Mouse (Mus musculus) thymus, postnatal 0 days (tissue): ENCODE data around the gene Muc4. TPM values are rescaled to one million over a fixed set of nuclear protein-coding genes. Genes with fewer than 3 reads are reported as not detected.

ENCODE experiments used
- DNase-seq: peaks from one replicate; pipeline ENCODE4 v3.0.0-alpha.2; 2015; ENCODE audit warnings: low spot score
- polyA plus RNA-seq: library from polyadenylated mRNA; unstranded; fragments of >200 nt; fragmentation: Nextera tagmentation; extraction: Ambion mirVana; gene quantifications from 2 replicates; pipeline ENCODE4 v1.2.1, GENCODE M21; 2015

The Muc4 gene
- polyA plus RNA-seq, 1 experiment from 2014 or later: 0.56 TPM

- DNase-seq: no peak
Observed at GRCm38 (mm10) chr16:32726501-32726900, 9.2 kb upstream of the Muc4 start.

GRCm38 (mm10) chr16:32728240-32728639 is 7.4 kb upstream of the Muc4 start:
- no peak for DNase-seq

GRCm38 (mm10) chr16:32728730-32729129 is 7.0 kb upstream of the Muc4 start:
- no peak for DNase-seq

- no peak for DNase-seq
Observed at GRCm38 (mm10) chr16:32733213-32733612, 2.5 kb upstream of the Muc4 start.

- no peak for DNase-seq
Observed at GRCm38 (mm10) chr16:32736022-32736421, 336 bp downstream of the Muc4 start.

DNA sequence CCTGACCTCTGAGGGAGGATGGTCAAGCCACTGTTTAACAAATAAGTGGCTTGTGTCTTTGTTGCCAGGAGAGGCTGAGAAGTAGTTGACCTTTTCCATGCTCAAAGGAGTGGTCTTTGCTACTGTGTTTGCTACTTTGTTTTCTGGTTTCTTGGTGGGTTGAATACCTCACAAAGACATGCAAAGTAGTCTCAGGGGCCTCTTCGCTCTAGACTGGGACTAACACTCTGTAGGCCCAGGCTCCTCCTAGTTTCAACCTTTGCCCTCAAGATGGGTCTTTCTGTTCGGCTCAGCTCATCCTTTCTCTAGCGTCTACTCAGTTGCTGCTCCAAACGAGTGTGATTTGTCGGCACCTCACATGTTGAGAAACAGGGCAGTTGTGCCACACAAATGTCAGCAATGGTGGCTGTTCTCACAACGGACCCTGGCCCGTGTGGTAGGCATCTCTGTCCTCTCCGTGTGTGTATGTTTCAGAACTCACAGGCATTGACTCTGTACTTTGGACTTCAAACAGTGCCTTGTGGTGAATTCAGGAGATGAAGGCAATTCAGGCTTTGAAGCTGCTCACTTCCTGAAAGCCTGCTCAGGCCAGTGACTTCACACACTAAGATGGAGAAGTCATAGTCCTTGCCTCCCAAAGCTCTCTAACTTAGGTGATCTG is 4.4 kb downstream of the Muc4 start:
- DNase-seq: no peak

GRCm38 (mm10) chr16:32741366-32741765 is 5.7 kb downstream of the Muc4 start:
- no peak for DNase-seq

DNA sequence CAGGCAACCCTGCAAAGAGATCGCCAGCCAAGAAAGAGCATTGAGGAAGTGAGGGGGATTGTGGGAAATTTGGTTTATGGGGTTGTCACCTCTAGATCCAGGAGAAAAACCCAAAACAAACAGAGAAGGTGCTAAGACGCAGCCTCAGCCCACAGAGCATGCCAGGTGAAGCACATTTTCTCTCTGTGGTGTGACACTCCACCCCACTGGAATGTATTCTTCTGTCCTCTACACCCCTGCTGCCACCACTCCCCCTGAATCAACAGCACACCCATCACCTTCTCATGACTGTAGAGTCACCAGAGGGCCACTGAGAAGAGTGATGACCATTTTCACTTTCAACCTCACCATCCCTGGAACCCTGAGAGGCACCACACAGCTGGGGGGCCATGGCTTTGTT is 7.0 kb downstream of the Muc4 start:
- no peak for DNase-seq

GRCm38 (mm10) chr16:32745852-32746251 is 10.2 kb downstream of the Muc4 start:
- DNase-seq: no peak

GRCm38 (mm10) chr16:32750242-32751127 is 14.8 kb downstream of the Muc4 start:
- peak; percentile 6 for DNase-seq

DNA sequence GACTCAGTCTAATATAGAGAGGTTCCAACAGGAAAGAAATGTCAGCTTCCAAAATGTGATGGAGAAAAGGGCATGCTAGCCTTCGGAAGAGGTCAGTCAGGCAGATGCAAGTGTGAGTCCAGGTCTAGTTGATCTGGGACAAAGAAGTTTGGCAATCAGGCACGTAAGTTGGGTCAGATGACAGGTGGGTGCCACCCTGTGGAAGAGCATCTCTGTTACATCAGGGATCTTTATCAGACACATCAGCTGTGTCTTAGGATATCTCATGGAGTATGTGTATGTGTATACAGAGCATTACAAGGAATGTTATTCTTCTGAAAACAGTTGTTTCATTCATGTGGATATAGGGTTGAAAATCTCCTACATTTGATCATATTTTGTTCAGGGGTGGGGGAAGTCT is 28.9 kb downstream of the Muc4 start:
- DNase-seq: no peak

DNA sequence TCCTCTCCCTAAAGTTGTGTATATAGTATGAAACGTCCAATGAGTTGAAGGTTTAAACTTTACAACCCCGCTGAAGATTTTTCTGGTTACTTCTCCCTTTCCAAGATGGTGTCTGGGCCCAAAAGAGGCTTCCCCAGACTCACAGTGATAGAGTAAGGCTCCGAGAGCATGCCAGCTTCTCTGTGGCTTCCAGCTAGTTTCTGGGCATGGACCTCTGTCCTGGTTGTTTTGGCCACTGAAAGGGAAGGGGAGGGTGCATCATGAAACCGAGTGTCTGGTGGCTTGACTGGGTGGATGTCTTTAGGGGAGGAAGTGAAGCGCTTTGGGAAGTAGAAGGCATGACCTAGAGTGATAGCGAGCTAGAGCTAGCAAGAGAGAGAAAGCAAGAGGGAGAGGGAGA is 29.3 kb downstream of the Muc4 start:
- no peak for DNase-seq

GRCm38 (mm10) chr16:32766904-32767303 is 31.2 kb downstream of the Muc4 start:
- no peak for DNase-seq

DNA sequence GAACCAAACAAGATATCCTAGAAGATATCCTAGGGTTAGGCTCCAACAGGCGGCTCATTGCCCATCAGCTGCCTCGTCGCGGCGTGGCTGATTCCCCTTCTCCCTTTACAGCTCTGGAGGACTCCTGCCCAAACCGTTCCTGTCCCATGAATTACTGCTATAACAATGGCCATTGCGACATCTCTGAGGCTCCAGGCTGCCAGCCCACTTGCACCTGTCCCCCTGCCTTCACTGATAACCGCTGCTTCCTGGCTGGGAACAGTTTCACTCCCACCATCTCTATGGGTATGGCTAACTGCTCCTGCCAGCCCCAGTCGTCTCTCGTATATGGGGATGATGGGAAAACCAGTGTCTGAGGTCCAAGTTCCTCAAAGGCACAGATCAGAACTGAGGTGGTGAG is 41.0 kb downstream of the Muc4 start:
- DNase-seq: no peak

DNA sequence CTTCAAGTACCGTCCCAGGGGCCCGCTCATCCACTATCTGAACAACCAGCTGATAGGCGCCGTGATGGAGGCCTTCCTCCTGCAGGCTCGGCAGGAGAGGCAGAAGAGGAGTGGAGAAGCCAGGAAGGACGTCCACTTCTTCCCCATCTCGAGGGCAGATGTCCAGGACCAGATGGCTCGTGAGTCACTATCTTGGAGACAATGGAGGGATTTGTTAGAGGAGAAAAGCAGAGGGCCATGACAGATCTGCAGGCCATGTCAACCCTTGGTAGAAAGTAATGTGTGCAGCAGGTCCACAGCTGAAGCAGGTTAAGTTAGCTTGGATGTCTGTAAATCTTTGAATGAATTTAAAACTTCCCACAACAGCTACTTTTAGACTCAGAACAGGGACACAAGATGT is 43.3 kb downstream of the Muc4 start:
- no peak for DNase-seq

DNA sequence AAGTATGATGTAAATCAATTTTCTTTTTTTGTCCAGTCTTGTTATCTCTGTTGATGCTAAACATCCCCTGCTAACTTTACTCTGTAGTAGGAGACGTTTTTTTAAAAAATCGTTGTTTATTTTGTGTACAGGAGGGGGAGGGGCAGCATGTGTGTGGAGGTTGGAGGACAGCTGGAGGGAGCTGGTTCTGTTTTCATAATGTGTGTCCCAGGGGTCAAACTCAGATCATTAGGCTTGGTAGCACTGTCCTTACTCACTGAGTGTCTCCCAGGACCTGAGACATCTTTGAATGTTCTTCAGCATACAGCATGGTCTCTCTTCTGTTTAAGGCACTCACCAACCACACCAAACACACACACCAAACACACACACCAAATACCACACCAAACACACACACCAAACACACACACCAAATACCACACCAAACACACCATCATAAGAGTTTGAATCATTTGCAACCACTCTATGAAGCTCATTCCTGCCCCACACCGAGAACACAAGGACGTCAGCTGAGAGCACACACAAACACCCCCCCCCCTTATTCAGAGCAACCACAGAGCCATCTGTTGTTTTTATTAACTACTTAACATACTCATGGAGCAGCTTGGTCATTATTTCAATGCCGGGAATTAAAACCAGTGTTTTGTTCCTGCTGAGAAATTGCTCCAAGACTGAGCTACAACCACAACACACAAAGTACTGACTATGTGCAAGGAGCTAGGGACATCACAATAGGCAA is 47.8 kb downstream of the Muc4 start:
- no peak for DNase-seq

DNA sequence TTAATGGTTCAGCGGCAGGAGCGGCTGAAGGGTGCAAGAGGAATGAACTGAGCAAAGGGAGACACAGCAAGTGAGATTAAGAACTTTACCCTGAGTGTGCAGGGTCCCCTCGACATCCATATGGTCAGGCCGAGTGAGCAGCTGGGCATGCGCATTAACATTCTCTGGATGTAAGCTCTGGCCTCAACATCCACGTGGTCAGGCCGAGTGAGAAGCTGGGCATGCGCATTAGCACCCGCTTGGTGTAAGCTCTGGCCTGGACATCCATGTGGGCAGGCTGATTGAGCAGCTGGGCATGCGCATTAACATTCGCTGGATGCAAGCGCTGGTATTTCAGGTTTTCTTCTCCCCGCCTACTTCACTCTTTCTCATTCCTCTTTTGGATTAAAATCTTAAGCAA is 49.2 kb downstream of the Muc4 start:
- DNase-seq: no peak

DNA sequence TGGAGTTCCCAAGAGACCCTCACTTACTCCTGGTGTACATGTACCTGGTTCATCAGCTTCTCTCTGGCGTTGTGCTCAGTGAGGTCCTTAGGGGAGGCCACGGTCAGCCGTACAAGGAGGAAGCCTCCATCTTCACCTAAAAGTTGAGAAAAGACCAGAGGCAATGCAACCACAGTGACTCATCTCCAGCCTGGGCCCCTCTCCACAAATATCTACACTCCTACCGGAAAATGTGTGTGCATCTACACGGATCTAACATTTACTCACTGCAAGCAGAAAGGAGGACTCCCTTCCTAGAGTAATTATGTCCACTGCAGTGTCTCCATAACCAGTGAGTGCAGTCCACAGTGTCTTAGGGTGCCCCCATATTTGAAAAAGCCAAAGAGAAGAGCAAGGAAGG is 54.4 kb downstream of the Muc4 start:
- no peak for DNase-seq

DNA sequence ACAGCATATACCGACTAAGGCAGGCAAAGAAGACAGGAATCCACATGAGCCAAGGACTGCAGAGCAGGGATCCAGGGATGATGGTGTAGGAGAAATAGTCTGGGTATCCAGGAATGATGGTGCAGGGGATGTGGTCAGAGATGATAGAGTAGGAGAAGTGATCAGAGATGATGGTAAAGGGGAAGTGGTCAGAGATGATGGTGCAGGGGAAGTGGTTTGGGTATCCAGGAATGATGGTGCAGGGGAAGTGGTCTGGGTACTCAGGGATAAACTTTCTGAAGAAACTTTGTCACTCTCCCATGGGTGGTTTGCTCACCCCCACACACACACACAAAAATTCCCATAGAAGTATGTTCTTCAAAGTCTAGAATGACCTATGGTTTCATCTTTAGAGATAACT is 59.5 kb downstream of the Muc4 start:
- no peak for DNase-seq

DNA sequence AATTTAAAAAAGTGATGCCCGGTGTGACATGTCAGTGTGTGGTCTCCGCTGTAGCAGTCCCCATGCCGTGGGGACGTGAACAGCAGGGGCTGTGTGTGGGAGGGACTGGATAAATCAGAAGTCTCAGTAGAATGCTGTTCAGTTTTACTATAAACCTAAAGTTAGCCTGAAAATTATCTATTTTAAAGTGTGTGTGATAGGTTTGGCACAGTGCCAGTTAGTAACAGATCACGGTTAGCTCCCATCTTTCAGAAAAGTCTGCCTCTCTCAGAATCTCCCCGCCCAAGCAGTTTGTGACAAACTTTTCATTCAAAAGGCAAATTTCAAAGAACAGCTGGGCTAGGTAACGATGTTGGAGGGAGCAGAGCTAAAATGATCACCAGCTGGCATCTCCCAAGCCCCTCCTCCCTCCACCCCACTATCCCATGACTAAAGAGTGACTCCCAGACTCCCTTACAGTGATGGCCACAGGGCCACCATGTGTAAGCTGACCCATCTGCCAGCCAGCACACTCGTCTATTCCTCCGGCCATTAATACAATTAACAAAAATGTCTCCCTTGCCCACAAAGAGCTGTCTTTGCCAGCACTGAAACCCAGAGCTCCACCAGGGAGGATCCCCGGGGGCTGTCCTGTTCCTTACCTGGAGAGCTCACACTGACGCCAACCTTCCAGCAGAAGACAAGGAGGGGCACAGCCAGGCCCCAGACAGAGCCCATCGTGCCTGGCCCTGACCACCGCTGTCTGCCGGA is 61.2 kb downstream of the Muc4 start:
- no peak for DNase-seq

- DNase-seq: no peak
Observed at GRCm38 (mm10) chr16:32797426-32797689, 61.7 kb downstream of the Muc4 start, which contains the start of gene Muc20. Gene Muc20, minus strand, starts transcription at chr16:32797435.
